Mouse (Mus musculus) retina, embryonic 14.5 days (tissue): ENCODE measurements at regions not wholly inside any gene's neighbourhood (a gene's known extent, or its start where the extent isn't known, plus 50 kb on each side); places are given as distances from the start of the nearest gene placed in this dataset.

ENCODE experiments used
- DNase-seq: peaks from one replicate; pipeline ENCODE4 v3.0.0-alpha.2; 2015; ENCODE audit warnings: low spot score

- DNase-seq: peak; percentile 51
Measured at GRCm38 (mm10) chr17:9907077-9907476, 237.6 kb upstream of the Pabpc6 start.

- peak; percentile 82 for DNase-seq
Measured at GRCm38 (mm10) chr17:9905501-9906462, 236.3 kb upstream of the Pabpc6 start.

- no peak for DNase-seq
Measured at GRCm38 (mm10) chr17:9904525-9904991, 235.0 kb upstream of the Pabpc6 start.

GRCm38 (mm10) chr17:9903313-9903712, 233.8 kb upstream of the Pabpc6 start:
- no peak for DNase-seq

GRCm38 (mm10) chr17:9896964-9897363, 227.4 kb upstream of the Pabpc6 start:
- DNase-seq: no peak

GRCm38 (mm10) chr17:9895686-9896082, 226.2 kb upstream of the Pabpc6 start:
- no peak for DNase-seq

GRCm38 (mm10) chr17:9894828-9895685, 225.5 kb upstream of the Pabpc6 start:
- peak; percentile 37 for DNase-seq

- peak; percentile 83 for DNase-seq
Measured at GRCm38 (mm10) chr17:9893966-9894365, 224.4 kb upstream of the Pabpc6 start.

- peak; percentile 72 for DNase-seq
Measured at GRCm38 (mm10) chr17:9892776-9893175, 223.3 kb upstream of the Pabpc6 start.

- no peak for DNase-seq
Measured at GRCm38 (mm10) chr17:9892141-9892540, 222.6 kb upstream of the Pabpc6 start.

GRCm38 (mm10) chr17:9888494-9888893, 219.0 kb upstream of the Pabpc6 start:
- DNase-seq: peak; percentile 51

- DNase-seq: no peak
Measured at GRCm38 (mm10) chr17:9885110-9885509, 215.6 kb upstream of the Pabpc6 start.

GRCm38 (mm10) chr17:9882639-9883226, 213.2 kb upstream of the Pabpc6 start:
- peak; percentile 88 for DNase-seq

- DNase-seq: no peak
Measured at GRCm38 (mm10) chr17:9879556-9880206, 210.2 kb upstream of the Pabpc6 start.

GRCm38 (mm10) chr17:9873695-9874094, 204.2 kb upstream of the Pabpc6 start:
- no peak for DNase-seq

GRCm38 (mm10) chr17:9870237-9870636, 200.7 kb upstream of the Pabpc6 start:
- no peak for DNase-seq

- DNase-seq: no peak
Measured at GRCm38 (mm10) chr17:9868747-9869281, 199.3 kb upstream of the Pabpc6 start.

- no peak for DNase-seq
Measured at GRCm38 (mm10) chr17:9864254-9864653, 194.7 kb upstream of the Pabpc6 start.

- DNase-seq: no peak
Measured at GRCm38 (mm10) chr17:9861923-9862854, 192.7 kb upstream of the Pabpc6 start.

- no peak for DNase-seq
Measured at GRCm38 (mm10) chr17:9861346-9861745, 191.8 kb upstream of the Pabpc6 start.
